Mouse (Mus musculus) adrenal gland, adult (tissue): Measurements from ENCODE around the gene Cd248.
A peak's percentile ranks its signal among the peaks of the same experiment; 100 is the strongest.

ENCODE experiments used
- DNase-seq, 2 experiments: peaks; one replicate each; pipeline ENCODE4 v3.0.0; 2022 to 2023; ENCODE audit warnings: low spot score in 1 of 2; ENCODE audit not compliant: inconsistent age in 2 of 2

Cd248 gene

DNA sequence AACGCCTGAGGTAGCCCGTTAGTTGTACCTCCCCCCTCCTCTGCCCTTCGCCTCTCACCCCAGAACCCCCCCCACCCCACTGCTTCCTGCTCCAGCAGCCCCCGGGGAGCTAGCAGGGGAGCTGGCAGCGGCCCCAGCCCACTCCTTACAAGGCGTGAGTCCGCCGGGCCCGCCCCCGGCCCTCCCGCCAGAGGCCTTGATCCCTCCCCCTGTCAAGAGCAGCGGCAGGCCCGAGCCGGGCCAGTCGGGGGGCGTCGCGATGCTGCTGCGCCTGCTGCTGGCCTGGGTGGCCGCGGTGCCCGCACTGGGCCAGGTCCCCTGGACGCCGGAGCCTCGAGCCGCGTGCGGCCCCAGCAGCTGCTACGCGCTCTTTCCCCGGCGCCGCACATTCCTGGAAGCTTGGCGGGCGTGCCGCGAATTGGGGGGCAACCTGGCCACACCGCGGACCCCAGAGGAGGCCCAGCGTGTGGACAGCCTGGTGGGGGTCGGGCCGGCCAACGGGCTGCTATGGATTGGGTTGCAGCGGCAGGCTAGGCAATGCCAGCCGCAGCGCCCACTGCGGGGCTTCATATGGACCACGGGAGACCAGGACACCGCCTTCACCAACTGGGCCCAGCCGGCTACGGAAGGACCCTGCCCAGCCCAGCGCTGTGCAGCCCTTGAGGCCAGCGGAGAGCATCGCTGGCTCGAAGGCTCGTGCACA lies at the start of gene Cd248:
Gene Cd248, plus strand, starts transcription at position 212 of the 703 bp plus-strand sequence.
- DNase-seq: peak in 1 of 2 experiments; percentile 65

DNA sequence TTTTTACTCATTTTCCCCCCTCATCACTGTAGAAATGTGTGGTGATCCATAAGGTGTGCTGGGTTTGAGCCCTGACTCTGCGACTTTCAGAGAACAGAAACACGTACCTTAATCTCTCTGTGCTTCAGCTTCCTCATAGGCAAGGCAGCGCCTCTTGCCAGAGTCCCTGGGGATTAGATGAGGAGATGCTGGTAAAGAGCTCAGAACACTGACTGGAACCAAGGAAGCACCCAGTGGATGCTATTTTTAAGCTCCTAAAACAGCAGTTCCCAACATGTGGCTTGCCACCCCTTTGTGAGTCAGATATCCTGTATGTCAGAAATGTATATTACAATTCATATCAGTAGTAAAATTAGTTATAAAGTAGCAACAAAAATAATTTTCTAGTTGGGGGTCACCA lies 49.7 kb upstream of the Cd248 start:
- DNase-seq: no peak

DNA sequence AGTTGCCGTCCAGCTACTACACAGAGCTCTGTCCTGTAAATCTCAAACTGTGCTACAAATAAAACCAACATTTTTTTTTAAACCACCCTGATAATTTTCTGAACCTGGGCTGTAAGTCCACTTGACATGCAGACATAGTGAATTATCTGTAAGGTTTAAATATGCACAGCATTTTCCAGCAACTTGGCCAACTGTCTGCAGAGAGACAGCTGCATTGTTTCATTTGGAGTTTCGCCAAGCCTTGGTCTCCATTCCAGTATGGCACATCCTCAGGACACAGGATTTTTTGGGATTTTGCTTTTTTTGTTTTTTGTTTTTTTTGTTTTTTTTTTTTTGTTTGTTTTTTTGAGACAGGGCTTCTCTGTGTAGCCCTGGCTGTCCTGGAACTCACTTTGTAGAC lies 46.5 kb upstream of the Cd248 start:
- DNase-seq: no peak

DNA sequence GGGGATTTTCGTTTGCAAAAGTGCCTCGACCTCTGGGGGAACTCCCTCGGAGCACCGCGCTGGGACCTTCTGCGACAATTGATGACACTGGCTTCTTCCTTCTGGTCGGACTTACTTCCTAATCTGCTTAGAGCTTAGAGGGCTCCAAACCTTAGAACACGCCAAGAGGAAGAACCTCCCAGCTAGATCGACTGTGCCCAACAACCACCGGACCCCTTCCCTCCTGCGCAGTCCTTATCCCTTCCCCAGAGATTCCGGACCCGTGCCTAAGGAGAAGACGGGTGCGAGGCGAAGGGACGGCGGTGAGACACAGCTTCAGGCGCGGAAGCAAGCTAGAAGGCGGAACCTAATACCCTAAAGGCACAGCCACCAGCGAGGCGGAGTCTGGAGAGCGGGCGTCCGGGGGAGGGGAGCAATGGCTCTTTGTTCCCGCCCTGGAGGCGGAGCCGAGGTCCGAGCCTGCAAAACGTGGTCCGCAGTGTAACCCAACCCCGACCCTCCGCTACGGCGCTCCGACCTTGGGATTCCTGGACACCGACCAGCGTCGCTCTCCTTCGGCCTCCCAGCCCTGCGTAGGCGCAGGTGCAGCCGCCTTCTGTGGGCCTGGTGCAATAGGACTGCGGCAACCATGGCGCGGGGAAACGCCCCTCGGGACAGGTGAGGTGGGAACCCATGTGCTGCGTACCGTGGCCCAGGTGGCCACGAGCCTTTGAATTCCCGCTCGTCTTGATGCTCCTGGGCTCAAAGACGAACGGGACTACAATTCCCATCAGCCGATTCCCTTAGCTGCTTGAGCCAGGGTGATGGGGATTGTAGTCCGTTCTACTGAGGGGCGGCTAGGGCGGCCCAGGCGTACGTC lies 44.0 kb upstream of the Cd248 start, which contains the start of gene Slc29a2:
Gene Slc29a2, plus strand, starts transcription at position 240 of the 859 bp plus-strand sequence.
- DNase-seq: peak; percentile 96 to 98

DNA sequence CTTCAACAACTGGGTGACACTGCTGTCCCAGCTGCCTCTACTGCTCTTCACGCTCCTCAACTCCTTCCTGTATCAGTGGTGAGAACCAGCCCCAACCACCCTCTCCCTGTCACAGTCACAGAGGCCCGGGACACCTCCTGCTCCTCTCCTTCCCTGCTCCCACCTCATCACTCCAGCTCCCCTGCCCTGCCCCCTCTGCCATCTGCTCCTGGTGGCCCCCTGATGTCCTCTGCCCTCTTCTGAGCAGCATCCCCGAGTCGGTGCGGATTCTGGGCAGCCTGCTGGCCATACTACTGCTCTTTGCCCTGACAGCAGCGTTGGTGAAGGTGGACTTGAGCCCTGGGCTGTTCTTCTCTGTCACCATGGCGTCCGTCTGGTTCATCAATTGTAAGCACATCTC lies 41.8 kb upstream of the Cd248 start:
- DNase-seq: peak in 1 of 2 experiments; percentile 30

DNA sequence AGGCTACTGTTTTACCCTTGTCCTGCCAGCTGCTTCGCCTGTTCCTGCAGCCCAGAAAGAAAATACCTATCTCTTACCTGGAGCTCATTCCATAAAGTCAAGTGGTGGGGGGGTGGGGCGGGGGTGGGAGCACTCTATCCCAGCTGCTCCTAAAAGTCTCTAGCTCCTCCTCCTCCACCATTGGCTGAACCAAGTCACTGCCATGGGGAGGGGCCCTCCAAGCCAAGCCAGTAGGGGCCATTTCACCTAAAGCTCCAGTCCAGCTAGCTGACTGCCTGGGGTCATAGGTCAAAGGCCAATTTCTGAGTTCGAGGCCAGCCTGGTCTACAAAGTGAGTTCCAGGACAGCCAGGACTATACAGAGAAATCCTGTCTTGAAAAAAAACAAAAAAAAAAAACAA lies 35.2 kb upstream of the Cd248 start:
- DNase-seq: no peak

DNA sequence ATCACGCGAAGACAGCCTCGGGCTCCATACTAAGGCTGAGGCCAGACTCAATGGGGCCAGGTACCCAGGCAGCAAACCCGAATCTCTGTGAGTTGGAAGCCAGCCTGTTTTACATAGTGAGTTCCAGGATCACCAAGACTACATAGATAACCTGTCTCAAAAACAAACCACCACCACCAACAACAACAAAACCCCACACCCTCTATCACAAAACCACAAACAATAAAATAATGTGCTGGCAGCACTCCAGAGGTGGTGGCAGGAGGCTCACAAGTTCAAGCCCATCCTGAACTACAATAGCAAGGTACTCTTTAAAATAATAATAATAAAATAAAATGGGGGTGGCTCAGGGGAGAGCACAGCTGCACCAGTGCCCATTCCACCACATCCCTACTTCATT lies 31.3 kb upstream of the Cd248 start:
- DNase-seq: no peak

DNA sequence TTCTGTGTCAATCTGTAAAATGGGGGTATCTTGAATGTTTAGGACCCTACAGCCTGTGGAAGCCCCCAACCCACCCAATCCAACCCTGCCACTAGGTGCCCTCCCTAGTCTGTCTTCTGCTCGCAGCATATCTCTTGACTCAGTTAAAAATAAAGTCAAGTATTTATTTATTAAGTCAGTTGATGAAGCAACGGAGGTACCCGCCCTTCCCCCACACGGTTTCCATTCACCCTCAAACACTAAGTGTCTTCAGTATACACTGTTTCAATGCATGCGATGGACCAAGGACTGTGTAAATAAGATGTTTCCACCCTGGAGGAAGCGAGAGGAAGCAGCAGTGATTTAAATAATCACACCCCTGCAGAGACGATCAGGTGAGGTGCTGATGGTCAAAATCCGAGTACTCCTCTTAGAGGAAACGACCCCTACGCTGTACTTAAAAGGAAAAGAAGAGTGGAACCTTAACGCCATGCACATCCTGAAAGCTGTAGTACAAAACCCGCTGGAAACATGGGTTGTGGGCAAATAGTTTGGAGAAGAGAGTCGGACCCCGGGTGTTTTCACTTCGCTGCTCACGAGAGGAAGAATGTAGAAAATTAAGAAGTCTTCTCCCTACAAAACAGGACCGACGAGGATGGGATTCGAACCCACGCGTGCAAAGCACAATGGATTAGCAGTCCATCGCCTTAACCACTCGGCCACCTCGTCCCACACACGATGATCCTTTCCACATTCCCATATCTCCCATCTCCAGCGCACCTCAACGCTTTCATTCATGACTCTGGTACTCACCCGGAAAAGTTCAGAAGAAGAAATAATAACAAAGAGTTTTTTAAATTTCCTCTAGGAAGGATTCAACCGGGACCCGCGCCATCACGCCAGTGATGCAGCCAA lies 30.0 kb upstream of the Cd248 start:
- peak; percentile 86 to 95 for DNase-seq

DNA sequence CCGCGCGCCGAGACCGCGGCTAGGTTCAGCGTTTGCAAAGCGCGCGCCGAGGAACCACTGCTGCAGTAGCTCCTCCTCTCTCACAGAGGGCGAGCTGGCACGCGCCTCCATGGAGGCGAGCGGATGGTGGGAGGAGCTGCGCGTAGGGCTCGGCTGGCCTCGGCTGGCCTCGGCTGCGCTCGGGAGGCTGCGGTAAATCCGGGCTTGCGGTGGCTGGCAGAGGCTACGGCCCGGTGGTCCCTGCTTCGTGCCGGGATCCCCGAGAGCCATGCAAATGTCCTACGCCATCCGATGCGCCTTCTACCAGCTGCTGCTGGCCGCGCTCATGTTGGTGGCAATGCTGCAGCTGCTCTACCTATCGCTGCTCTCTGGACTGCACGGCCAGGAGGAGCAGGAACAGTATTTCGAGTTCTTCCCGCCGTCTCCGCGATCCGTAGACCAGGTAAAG lies 29.1 kb upstream of the Cd248 start, which contains the start of the genes B4gat1 and AC124502.3:
Gene B4gat1, plus strand, starts transcription at position 118 of the 448 bp plus-strand sequence.
Gene AC124502.3, plus strand, starts transcription at position 183 of the 448 bp plus-strand sequence.
- DNase-seq: peak; percentile 92 to 96

DNA sequence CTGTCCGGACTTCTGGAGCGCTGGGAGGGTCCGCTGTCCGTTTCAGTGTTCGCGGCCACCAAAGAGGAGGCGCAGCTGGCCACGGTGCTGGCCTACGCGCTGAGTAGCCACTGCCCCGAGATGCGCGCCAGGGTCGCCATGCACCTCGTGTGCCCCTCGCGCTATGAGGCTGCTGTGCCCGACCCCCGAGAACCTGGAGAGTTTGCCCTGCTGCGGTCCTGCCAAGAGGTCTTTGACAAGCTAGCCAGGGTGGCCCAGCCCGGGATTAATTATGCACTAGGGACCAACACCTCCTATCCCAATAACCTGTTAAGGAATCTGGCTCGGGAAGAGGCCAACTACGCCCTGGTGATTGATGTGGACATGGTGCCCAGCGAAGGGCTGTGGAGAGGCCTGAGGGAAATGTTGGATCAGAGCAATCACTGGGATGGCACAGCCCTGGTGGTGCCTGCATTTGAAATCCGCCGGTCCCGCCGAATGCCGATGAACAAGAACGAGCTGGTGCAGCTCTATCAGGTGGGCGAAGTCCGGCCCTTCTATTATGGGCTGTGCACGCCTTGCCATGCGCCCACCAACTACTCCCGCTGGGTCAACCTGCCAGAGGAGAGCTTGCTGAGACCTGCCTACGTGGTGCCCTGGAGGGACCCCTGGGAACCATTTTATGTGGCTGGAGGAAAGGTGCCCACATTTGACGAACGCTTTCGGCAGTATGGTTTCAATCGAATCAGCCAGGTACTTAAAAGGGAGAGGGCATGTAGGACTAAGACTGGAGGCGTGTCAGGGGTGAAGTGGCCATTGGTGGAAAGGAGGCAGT lies 28.4 kb upstream of the Cd248 start:
- DNase-seq: peak; percentile 47 to 68

DNA sequence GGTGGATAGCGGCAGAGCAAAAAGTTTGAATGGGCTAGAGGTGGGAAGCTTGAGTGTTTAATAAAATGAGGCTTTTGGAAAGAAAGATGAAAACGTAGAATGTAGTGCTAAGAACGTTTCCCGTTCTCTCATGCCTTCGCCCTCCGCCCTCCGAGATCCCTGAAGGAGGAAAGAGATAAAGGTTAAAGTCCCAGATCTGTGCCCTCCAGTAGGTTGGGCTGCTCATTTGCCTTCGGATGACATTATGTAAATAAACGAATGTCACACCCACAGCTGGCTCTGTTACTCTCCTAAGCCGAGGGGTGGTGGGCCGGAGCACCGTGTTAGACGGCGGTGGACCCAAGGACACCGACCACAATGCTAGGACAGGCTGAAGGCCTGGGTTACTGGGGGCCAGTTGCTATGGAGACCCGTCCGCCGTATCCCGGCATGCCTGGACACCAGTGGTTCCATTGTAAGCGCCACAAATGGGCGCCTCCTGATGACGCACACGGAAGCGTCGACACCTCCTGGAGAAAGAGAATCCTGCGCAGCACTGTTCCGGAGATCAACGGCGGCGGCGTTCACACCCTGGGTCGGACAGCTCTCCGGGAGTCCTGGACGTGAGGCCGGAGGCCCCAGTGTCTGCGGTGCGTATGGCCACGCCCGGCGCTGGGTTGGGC lies 26.9 kb upstream of the Cd248 start, which contains the start of gene Brms1:
Gene Brms1, plus strand, starts transcription at position 493 of the 662 bp plus-strand sequence.
- peak; percentile 92 to 97 for DNase-seq

DNA sequence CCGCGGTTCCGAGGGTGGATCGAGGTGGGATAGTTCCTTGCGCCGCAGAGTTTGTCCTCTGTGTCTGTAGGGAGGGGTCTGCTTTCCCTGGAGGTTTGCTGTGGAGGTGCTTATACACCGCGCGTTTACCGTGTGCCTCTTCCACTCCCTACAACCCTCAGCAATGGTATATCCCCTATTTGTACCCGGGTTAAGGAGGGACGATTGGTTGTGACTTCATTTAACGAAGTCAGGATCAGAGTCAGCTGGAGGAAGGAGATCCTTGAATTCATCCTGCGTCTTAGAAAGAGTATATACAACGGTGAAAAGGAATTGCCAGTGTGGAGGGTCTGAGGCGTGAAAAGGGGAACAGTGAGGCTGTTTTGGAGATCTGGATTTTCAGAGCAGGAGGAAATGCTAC lies 26.3 kb upstream of the Cd248 start:
- DNase-seq: no peak

DNA sequence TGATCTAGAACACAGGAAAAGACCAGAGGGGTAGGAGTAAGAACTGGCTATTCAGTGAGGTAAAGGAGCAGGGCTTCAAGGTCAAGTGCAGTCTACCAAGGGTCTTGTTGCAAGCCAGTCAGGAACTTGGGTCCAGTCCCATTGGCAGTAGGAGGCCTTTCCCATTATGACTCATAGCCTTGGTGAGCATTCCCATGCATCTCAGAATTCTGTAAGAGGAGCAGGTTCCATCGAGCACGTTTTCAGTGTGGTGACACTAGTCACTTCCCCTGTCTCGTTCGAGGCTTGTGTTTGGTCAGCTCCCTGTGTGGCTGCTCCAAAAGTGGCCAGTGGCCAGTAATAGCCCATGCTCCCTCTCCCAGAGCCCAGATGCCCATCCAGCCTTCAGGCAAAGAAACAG lies 22.3 kb upstream of the Cd248 start:
- no peak for DNase-seq

DNA sequence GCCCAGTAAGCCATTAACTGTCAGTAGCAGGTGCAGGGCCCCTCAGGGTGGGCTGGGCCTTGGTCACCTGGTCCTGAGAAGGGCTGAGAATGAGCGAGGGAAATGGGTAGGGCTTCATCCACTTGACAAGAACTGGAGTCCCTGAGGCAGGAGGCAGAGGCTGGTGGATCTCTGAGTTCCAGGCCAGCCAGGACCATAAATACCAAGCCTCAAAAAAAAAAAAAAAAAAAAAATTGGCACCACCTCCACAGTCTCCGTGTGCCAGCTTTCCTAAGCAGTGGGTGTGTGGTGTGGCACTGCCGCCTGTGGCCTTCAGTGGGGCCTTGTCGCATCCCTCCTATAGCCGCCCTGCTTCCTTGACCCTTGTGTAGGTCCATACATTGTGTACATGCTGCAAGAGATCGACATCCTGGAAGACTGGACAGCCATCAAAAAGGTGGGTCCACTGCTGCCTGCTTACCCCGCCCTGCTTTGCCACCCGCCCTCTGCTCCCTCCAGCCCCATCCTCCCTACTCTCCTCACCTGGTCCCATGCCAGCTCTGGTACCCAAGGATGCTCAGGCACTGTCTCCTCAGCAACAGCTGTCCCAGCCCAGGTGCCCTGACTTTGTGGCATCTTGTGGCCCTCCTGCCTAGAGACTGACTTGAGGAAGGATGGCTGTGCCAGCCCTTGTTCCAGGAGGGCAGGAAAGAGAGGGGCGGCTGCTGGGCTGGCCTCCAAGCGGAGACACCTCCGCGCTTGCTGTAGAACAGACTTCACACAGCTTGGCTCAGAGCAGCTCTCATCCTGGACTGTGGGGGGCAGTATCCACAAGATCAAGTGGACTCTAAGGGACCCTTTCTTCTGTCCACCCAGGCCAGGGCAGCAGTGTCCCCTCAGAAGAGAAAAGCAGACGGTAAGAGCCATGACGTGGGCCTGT lies 19.5 kb upstream of the Cd248 start:
- no peak for DNase-seq

DNA sequence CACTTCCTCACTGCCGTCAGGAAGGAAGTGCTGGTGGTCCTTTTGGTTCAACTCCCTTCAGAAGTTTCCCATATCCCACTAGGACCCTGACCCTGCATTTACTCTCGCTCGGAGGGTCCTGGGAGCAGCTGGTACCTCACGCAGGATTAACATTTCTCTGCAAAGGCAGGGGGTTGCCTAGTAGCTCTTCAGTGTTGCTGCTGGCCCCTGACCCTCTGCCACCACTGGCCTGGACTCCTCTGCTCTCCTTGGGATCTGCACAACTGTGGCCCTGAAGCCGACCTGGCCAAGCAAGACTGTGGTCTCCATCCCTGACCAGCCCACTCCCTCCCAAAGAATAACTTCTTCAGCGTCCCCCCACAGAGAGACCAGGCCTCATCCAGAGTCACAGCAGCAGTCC lies 18.6 kb upstream of the Cd248 start:
- DNase-seq: no peak

DNA sequence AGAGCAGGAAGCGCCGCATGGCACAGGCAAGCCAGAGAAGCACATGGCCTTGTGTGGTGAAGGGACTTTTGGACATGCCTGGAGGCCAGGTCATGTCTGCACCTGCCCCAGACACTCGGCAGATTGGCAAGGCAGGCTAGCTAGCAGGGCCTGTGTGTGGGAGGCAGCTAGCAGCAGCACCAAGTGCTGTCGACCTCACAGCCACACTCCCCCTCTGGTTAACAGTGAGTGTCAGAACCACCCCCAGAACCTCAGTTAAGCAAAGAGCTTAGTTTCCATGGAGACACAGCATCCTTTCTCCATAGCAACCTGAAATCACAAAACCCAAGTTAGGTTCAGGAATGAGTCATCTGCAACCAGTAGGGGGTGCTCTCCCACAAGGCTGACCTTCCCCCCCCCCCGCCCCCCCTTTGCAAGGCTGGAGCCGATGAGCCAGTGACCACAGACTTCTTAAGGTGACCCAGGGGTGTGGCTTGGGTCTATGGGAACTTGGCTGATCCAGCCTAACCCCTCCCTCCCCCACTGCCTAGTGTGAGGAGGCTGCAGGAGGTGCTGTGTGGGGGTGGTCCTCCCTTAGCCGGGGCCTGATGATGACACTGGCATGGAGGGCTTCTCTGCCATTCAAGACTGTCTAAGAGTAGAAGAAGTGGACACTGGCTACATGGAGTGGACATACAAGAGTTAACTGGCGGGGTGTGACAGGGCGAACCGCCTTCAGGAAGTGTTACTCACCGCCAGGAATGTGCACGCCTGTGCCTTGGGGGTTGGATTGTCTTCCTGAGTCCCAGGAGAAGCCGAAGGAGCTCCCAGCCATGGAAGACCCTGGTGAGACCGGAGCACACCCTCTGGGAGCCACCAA lies 17.6 kb upstream of the Cd248 start, which contains the start of gene Rin1:
Gene Rin1, plus strand, starts transcription at position 435 of the 859 bp plus-strand sequence.
- peak; percentile 82 to 92 for DNase-seq

DNA sequence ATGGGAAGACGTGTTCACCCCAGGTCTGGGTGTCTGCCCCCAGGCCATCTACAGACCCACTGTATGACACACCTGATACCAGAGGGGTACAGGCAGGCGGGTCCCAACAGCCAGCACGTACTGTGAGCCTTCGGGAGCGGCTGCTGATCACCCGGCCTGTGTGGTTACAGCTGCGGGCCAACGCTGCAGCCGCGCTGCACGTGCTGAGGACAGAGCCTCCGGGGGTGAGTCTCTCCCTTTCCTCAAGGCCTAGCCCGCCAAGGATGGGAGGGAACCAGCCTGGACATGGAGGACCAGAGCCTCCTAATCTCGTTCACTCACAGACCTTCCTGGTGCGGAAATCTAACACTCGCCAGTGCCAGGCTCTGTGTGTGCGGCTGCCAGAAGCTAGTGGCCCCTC lies 16.8 kb upstream of the Cd248 start:
- DNase-seq: peak in 1 of 2 experiments; percentile 48
